Mouse (Mus musculus) ES-Bruce4 (cell line): Measurements from ENCODE around the gene Mfap1a.
"Not testable (repeated sequence)": the region's sequence is repeated elsewhere in the genome, so short reads cannot be mapped to it uniquely, and the experiment has no call there.

Experiments
- CTCF ChIP-seq: IDR thresholded peaks from one replicate; pipeline ENCODE4 v1.8.1; 2011; ENCODE audit warnings: low read depth, low read length
- POLR2A ChIP-seq: IDR thresholded peaks from one replicate; pipeline ENCODE4 v1.8.1; 2011; ENCODE audit warnings: low read length; ENCODE audit not compliant: insufficient read depth

GRCm38 (mm10) chr2:121475306-121475705 is 31.2 kb downstream of the Mfap1a start:
- not testable (repeated sequence) for TF ChIP-seq POLR2A, CTCF
